Mouse (Mus musculus) adrenal gland, postnatal 10 days (tissue): ENCODE measurements around the gene Fadd. TPM values are rescaled to one million over a fixed set of nuclear protein-coding genes. Genes with fewer than 3 reads are reported as not detected.

ENCODE experiments used
- DNase-seq: peaks from one replicate; pipeline ENCODE4 v3.0.0; 2021; ENCODE audit warnings: mixed read lengths
- total RNA-seq, 2 experiments: library from RNA; stranded (reverse); gene quantifications; 2 replicates each; pipeline ENCODE4 v1.2.3; 2021

The Fadd gene
- total RNA-seq, 2 experiments from 2014 or later, result 10.1 to 11.1 TPM

DNA sequence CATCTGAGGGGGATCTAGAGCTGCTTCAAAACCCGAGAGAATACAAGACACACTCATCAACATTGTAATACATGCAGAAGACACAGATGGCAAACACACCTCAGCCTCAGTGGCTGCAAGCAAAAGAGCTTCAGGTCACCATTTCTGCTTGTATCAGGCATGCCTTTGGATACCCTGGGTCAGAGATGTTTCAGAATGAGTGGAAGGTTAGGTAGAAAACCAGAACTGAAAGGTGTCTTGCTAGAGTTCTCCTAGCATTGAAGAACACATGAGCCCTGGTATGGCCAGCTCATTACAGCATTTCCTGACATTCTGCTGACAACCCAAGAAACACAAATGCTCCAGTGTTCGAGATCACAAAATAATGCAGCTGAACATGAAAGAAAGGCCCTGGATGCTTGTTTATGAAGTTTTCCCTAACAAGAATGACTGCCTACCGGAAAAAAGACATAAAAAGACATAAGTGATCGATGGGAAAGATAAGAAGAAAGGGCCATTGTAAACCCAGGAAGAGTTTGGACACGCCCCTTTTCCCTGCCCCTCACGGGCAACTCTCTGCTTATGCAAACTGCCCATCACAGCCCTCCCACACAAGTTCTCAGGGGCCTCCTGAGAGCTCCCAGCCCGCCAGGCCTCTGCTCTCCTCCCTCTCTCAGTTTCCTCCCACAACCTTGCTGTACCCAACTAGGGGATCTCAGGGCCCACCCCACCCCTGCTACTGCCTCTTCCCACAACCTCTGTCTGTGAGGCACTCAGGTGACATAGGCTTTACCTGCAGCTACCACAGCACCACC is 50.5 kb downstream of the Fadd start:
- no peak for DNase-seq

DNA sequence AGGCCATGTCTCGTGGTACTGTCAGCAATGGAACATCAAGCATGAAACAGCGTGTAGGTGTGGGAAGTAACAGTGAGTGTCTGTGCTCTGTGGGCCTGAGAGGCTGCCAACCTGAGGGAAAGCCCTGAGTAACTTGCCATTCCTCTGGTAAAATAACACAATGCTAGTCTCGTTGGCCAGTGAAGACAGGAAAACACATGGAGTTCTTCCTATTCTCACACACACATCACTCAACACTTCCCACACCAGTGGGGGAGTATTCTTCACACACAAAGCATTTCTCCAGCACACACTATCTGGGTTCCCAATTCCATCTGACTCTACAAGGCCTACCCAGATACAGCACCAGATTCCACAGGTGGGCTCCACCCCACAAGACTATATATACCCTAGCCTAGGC is 52.4 kb downstream of the Fadd start:
- DNase-seq, result no peak

DNA sequence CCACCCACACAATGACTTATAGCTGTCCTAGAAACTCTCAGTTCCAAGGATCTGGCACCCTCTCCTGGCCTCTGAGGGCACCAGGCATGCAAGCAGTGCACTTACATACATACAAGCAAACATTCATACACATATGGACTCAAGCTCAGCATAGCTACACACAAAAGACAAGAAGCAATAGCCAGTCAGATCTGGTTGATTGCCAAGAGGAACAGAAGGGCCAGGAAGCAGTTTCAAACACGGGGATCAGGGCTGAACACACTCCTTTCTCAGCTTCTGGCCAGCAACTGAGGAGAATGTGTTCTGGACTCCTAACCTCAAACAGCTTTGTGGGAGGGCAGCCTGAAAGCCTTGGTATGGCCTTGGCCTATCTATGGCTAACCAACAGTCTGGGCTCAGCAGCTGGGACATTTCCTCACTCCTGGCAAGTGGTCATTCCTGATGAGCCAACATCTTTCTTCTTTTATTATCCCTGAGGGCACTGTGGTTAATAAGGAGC is 54.5 kb downstream of the Fadd start:
- peak; percentile 71 for DNase-seq

Other genes with a start within 250 kb of the Fadd start
- gene Cttn, start 111.5 kb downstream of the Fadd start, total RNA-seq, result 100 to 1,000 TPM; 105 to 109 TPM
- 10 to 100 TPM; 41.7 to 48.5 TPM for gene Ppfia1, start 28.7 kb downstream of the Fadd start, total RNA-seq
- gene Ano1, start 169.5 kb upstream of the Fadd start, total RNA-seq, result 10 to 100 TPM; 34.3 to 37.7 TPM